Mouse (Mus musculus) liver (tissue): ENCODE data around the gene Ccdc141.
"Not testable (repeated sequence)": the region's sequence is repeated elsewhere in the genome, so short reads cannot be mapped to it uniquely, and the experiment has no call there.

Experiments used
- DNase-seq: peaks from one replicate; pipeline ENCODE4 v3.0.0-alpha.2; 2020; ENCODE audit warnings: mixed read lengths

Gene Ccdc141

DNA sequence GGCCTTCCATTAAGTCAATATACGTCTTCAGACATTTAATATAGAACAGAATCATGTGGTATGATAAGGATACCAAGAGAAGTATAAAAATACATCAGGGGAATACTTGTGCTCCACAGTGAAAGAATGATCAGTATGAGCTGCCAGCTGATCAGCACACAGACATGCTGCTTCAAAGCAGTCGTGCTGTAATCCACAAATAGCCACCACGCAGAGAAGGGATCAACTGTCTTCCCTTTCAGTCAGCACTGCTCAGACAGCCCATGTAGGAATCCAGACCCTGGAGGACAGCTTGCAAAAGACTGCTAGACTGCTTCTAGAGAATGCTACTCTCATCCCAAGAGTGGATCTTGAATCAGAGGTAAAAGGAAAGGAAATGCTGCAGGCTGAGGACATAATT, 127.5 kb downstream of the Ccdc141 start:
- DNase-seq = no peak

DNA sequence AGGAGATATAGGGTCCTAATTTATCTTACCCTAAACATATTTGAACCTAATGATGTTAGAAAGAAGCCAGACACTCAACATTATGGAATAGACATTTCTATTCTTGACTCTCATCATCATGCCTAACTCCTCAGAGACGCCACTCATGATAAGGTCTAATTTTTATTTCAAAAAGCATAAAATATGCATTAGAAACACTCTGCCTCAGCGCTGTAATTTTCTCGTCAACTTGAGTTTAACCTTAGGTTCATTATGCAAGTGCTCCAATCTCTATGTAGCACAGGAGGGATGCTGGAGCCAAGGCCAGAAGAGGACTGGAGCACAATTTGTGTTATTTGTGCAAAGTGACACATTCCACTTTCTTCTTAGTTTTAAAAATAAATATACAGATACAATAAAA, 130.8 kb downstream of the Ccdc141 start:
- no peak for DNase-seq

DNA sequence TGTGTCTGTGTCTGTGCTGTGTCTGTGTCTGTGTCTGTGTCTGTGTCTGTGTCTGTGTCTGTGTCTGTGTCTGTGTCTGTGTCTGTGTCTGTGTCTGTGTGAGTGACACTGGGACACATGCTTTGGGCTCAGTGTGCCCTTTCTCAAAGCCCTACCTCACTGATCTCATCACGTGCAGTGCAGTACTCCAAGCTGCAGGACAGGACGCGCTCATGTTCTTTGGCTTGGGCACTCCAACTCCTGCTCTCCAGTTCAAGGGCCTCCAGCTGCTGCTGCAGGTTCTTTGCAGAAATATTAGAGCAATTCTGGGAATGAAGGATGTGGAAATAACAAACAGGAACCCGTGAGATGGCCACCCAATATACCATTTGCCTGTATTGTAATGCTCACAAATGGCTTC, 131.2 kb downstream of the Ccdc141 start:
- DNase-seq = no peak

DNA sequence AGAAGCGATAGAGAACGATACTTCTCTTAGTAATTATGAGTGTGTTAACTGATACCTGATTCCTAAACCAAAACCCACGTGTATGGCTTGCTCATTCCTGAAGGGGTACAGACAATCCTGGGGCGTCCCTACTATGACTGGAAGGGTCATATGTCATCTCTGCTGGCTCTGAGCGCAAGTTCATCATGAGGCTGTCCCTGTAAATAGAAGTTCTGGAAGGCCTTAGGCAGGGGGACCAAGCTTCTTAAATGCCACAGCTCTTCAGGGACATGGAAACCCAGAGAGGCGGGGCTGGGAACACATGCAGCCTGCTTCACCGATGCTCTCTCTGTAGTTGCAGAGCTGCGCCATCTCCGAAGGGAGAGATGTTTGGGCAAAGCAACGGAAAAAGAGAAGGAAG, 133.2 kb downstream of the Ccdc141 start:
- no peak for DNase-seq

DNA sequence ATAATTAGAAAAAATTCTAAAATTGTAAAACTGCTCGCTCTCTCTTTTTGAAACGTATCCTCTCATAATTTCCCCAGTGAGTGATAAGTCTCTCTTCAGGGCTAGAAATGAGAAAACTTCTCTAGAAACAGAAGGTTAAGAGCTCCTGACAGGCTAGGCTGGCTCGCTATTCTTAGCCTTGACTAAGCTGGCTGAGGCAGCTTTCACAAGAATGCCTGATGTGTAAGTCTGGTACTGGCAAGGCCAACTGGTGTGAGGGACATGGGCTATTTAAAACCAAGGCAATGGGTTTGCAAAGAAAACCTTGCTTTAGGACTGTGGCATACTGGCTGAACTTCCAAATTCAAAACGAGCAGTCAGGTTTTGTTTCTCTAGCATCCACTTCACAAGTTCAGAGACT, 136.3 kb downstream of the Ccdc141 start:
- no peak for DNase-seq

DNA sequence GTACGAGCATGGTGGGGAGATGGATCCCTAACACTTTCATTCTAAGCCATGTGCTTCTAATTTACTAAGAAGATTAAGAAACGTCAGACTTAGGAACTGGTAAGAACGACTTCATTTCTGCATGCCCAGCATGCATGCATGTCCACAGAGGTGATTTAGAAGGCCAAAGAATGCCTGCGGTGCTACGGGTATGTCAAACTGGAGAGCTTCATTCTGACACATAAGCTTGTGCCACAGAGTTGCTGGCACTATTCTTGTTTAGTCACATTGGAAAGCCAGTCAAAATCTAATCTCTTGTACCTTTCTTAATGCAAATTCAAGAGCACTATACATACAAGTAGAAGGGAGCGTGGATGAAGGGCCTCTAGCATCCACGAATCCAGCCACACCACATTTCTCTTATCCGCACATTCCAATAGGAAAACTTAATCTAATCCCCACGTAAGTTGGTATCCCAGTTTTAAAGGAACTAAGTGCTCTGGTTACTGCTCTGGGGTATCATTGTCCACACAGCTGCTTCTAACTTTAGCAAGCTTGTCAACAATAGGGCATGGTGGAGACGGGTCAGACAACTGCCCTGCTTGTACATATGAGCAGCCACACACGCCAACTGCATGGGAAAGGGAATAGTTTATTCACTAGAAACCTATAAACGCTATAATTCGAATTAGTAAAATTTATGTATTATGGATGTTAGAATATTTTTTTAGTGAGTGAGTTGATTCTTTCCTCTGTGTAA, 136.9 kb downstream of the Ccdc141 start:
- no peak for DNase-seq

DNA sequence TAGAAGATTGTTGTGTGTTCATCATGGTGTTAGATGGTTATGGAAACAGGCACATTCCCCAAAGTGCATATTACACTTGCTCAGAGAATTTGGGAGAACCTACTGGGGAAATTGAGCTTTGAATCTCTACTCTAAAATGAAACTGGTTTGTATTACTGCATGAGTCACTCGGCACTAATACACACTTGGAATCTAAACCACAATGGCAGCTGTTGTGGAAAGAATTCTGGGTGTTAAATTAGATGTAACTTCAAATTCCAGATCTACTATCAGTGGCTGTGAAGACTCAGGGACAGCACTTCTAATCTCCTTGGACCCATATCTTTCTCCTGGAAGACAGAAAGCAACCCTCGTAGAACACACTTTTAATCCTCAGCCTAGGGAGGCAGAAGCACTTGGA, 149.8 kb downstream of the Ccdc141 start:
- no peak for DNase-seq

DNA sequence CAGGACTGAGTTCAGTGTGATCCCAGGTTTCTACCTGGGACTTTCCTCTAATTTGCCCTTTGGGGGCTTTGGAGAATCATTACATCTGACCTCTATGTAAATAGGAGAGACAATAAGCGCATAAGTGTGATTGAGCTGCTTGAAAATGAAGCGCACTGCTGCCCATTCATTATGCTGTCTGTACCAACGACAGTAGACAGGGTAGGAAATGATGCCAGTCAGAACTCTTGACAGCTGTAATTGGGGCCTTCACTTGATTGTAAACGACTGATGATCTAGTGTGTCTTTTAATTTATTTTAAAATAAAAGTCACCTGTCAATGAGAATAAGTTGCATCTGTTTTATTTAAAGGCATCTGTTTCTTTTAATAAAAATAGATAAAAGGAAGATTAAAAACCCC, 152.7 kb downstream of the Ccdc141 start:
- DNase-seq = no peak

DNA sequence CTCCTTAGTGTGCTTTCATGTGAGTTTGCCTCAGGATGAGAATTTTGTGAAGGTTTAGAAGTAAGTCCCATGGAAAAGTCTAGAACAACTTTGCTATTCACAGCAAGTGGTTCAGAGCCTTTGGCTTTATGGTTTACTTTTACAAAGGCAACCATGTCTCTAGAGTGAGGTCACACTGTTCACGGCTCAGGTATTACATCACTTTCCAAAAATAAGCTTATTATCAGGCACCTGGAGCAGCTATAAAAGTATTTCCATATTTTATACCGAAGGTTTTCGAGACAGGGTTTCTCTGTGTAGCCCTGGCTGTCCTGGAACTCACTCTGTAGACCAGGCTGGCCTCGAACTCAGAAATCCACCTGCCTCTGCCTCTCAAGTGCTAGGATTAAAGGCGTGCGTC, 157.0 kb downstream of the Ccdc141 start:
- not testable (repeated sequence) for DNase-seq

DNA sequence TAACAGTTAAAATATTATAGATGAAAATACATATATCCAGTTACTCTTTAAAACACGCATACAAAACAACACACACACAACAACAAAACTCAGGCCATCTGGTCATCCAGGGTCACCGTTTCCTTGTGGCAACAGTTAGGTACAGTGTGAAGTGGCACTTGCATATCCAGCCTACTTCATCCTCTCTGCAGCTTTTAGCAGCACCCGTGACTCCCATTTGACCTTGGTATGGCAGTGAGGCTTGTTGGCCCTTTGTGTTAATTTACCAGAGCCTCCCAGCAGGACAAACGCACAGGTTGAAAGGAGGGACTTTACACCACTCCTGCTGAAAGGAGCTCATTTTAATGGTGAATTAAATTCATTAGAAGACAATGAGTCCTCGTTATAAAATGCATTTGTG, 158.5 kb downstream of the Ccdc141 start:
- no peak for DNase-seq

DNA sequence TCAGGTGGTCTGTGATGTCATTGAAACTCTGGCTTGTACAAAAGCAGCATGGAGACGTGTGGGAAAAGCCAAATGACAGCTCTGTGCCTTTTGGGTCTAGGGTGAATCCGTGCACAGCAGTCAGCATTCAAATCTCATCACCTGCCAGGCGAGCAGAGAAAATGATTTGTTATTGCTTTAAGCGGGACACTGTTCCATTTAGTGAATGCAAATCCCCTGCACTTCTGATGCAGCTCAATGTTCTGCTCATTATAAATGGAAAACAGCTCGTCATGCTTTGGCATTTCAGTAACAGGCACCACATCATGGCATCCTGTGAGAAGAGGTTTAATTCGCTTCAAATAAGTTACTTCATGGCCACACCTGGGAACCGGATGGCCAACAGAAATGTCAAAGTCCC, 163.4 kb downstream of the Ccdc141 start:
- no peak for DNase-seq

DNA sequence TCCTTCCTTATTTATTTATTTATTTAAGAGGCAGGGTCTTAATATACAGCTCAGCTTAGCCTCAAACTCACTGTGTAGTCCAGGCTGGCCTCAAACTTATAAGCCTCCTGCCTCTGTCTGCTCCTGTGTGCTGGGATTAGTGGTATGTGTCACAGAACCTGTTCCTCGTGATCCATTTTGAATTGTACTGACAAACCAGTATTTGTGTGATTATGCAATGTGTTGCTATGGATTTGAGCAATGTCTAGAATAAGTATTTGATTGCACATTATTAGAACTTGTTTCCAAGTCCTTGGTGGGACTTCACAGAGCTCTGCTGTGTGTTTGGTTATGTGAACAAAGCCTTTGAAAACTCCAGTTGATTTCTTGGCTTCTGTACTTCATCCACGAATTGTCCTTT, 167.3 kb downstream of the Ccdc141 start:
- DNase-seq = no peak

DNA sequence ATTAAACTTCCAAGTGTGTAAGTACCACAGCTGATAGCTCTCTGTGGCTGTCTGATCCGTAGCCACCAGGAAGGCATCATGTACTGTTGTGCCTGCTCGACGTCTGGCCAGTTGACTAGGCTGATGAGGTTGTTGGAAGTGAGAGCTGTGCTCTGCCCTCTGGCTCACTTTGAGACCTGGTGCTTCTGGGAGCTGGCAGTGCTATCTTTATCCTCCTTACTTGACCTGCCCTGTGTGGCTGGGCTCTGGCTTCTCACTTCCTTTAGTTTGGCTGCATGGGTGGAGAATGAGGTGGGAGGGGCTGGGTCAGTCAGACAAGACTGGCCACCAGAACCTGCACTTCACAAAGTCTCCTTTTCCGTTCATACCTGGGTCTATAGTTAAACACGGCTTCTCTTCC, 172.1 kb downstream of the Ccdc141 start:
- no peak for DNase-seq

DNA sequence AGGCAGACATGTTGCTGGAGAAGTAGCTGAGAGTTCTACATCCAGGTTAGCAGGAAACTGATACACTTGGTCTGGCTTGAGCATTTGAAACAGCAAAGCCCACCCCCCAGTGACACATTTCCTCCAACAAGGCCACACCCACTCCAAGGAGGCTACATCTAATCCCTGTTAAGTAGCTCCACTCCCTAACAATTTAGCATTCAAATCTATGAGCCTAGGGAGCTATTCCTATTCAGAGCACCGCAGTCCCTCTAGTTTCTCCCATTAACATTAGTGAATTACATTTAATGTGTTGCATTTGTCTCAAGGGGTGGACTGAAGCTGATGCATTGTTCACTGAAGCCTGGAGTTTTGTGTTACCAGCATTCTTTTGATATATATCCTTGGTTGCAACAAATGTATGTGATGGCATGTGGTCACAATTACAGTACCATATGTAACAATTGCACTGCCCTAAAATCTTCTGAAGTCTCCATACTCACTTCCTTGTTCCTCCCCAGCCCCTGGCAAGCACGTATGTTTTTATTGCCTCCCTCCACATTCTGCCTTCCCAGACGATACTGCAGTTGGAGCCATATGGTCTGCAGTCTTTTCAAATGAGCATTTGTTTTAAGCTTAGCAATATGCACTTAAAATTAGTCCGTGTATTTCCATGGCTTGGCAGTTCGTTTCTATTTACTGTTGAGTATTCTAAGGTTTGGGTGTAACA, 177.8 kb downstream of the Ccdc141 start:
- DNase-seq = no peak

DNA sequence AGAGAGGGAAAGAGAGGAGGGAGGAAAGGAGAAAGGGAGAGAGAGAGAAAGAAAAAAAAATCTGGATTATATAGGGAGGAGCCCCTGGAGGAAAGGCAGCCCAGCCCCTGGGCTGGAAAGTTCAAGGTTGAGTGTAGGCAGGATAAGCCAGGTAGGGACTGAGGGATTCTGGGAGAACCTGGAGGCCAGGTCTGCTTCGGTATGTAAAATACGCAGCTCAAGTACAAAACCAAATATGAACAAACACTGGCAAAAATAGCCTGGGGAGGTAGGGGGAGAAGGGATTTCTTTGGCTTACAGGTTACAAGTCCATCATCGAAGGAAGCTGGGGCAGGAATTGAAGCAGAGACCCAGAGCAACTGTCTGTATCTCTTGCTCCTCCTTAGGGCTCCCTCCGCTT, 183.1 kb downstream of the Ccdc141 start:
- no peak for DNase-seq

DNA sequence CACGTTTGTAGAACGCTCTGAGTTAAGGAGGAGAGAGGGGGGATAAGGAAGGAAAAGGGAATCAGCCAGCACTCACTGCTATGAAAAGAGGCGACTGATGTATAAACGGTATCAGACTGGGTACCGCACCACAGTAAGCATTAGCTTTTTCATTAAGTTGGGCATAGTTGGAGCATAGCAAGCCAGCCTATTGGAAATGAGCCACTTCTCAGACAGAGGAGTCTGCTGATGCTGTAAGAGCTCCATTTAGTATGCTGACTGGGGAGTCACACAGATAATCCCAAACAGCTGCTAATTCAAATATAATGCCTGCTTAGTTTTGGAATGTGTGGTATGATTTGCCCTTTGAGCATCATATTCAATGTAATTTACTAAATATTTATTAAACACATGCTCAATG, 186.1 kb downstream of the Ccdc141 start:
- no peak for DNase-seq

DNA sequence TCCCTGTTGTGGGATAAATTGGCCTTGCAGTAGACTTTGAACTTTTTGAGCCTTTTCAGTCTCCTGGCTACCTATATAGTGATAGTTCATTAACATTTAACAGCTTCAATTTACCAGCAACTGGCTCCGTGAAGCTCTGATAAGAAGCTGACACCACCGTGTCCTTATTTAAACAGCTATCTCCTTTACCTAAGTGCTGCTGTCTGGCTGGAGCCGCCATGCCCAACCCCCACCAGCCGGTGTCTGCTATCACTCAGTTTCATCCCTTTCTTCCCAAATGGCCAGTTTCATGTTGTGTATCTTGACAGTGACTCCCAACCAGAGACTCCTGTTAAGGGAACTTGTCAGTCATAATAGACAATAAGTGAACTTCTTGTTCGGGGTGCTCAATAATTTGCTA, 186.8 kb downstream of the Ccdc141 start:
- DNase-seq = no peak

DNA sequence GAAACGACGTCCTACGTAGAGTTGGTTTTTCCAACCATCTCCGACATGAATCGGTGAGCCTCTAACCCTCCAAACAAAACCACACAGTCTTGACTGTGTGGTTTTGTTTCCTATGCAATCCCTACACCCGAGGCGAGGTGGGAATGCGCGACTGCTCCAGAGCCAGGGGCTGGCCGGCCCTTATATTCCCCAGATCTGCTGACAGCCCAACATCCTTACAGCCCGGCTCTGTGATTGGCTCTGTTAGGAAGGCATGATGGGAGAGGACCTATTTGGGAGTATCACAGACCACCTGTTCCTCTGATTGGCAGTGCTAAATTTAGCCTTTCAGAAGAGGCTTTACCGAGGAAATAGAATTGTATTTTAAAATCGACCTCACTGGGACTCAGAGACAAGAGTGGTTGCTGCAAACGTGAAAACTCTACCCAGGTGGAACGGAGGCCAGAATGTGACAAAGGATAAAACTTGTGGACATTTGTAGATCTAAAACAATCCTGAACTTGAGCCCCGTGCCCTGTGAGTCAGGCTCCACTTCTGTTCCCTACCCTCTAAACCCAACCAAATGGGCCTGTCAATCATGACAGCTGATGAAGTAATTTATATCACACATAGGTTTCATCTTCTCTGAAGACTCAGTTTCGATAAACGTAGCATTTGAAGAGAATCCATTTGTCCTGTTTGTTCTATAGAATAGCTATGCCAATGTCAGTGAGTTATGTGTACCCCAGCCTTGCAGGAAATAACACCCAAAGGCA, 187.9 kb downstream of the Ccdc141 start, which contains the start of gene Ttn:
Gene Ttn (minus strand): TSS at position 157 of the 755 bp plus-strand sequence.
- no peak for DNase-seq

DNA sequence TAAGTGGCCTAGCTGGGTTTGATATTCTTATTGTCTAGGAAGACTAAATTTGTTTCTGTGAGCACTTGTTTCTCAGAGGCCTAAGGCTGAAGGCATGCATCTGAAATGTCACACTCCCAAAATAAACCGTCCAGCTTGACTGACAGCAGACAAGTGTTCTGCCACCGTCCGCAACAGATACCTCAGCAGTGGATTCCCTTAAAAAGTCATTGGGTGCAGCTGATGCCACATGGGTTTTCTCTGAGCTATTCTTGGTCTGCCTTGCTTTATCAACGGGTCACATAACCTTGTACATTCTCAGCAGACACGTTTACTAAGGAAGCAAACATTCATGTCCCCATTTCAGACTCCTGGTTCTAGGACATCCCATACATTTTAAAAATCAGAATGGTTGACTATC, 188.7 kb downstream of the Ccdc141 start:
- no peak for DNase-seq

DNA sequence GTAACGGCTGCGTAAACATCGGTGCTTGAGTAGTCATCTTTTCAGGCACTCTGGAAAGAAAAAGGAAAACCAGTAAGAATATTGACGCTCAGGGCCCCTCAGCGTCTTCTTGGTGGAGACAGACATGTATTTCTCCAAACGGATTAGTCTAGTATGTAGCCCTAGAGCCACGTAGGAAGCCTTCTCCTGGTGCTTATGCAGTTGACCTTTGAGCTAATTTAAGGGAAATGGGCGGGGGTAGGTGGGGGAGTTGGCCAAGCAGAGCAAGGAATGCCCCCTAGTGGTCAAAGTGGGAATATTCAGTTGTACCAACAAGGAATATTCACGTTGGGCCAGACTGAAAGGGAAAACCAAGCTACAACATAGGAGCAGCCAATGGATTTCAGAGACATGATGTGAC, 190.3 kb downstream of the Ccdc141 start:
- DNase-seq = no peak

DNA sequence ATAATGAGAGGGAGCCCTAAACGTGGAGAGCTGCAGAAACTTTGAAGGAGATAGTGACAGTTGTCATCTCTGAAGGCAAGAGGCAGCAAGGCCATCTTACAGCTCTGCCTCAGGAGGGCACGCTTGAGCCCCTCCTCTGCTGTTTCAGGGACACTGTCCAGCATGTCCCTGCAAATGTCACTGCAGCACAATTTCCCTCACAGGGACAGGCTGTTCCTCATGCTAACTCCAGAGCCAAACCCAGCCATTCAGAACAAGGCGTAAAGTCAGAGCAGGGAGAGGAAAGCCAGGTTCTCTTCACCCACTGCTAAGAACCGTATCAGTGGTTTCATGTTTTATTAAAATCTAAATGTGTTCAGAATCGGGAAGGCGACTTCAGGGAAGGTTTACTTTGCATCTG, 192.8 kb downstream of the Ccdc141 start:
- no peak for DNase-seq

DNA sequence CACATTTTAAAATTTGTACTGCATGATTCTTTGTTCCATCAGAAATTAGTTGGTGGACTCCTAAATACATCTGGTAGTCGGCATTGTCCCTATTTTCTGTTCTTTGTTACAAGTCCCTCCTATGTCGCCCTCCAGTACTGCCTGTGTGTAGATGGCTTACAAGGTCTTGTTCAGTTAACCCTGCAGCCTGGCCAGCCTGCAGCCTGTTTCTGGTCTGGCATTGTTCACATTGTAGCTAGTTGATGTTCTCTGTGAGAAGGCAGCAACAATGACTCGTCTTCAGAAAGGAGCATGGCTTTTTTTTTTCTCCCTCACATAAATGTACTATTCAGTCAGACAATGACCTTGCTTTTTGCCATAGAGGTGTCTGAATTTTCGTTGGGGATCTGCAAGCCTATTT, 198.4 kb downstream of the Ccdc141 start:
- no peak for DNase-seq

DNA sequence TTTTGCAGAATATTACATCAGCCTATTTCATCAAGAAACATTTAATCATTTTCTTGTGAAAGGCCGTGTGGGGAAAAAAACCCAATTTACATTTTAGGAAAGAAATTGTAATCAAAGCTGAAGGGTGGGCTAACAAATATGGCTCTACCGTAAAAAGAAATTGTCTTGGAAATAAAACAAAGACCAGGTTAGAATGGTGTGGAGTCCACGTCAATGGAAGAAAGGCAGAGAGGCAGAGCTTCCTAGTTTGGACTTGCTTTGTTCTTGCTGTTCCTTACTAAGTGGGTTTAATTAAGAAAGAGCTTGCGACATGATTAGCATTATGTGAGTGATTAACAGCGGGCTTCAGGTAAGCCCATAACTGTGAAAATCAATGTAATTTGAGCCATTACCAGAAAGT, 199.4 kb downstream of the Ccdc141 start:
- no peak for DNase-seq

DNA sequence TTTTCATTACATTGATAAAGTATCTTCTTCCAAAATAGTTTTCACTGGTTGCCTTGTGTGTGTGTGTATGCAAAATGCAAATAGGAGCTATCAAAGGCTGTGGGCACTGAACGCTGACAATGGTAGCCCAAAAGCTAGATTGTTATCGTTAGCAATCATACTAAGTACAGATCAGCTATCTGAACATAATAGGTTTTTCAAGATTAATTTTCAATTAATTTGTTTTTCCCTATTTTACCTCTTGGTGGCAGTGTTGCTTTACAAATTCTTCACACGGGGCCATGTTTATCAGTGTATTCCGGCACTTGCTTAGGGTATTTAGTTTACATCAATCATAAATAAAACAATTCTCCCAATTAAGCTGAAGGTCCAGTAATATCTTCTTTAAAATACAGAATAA, 199.8 kb downstream of the Ccdc141 start:
- no peak for DNase-seq
